Mouse (Mus musculus) embryonic fibroblast, embryonic 13.5 days (primary cell): Measurements from ENCODE around the gene Frmd6. TPM values are rescaled to one million over a fixed set of nuclear protein-coding genes. Genes with fewer than 3 reads are reported as not detected.

Experiments used
- H3K27ac ChIP-seq: 2 replicates; pipeline ENCODE4 v1.5.1; 2012; ENCODE audit warnings: low read length, control low read depth, inconsistent platforms; ENCODE audit not compliant: insufficient read depth
- H3K4me1 ChIP-seq: 2 replicates; pipeline ENCODE4 v1.6.1; 2011; ENCODE audit warnings: low read length; ENCODE audit not compliant: control insufficient read depth, insufficient read depth
- H3K4me3 ChIP-seq: 2 replicates; pipeline ENCODE4 v1.5.1; 2011; ENCODE audit warnings: mild to moderate bottlenecking, control low read depth, low read length; ENCODE audit not compliant: insufficient read depth
- CTCF ChIP-seq: IDR thresholded peaks from 2 replicates; pipeline ENCODE4 v1.5.1; 2011; ENCODE audit warnings: mild to moderate bottlenecking, control low read depth, low read length, moderate library complexity, borderline replicate concordance; ENCODE audit not compliant: insufficient read depth
- POLR2A ChIP-seq: IDR thresholded peaks from 2 replicates; pipeline ENCODE4 v1.6.1; 2011; ENCODE audit warnings: low read depth, mild to moderate bottlenecking, control low read depth, low read length, moderate library complexity
- polyA plus RNA-seq: library from polyadenylated mRNA; stranded (reverse); fragments of >200 nt; gene quantifications from 2 replicates; pipeline ENCODE4 v1.2.4, GENCODE M21; 2011; ENCODE audit warnings: low read depth; ENCODE audit not compliant: missing spikeins, insufficient read length

Gene Frmd6
- polyA plus RNA-seq, 1 experiment = 113 TPM

DNA sequence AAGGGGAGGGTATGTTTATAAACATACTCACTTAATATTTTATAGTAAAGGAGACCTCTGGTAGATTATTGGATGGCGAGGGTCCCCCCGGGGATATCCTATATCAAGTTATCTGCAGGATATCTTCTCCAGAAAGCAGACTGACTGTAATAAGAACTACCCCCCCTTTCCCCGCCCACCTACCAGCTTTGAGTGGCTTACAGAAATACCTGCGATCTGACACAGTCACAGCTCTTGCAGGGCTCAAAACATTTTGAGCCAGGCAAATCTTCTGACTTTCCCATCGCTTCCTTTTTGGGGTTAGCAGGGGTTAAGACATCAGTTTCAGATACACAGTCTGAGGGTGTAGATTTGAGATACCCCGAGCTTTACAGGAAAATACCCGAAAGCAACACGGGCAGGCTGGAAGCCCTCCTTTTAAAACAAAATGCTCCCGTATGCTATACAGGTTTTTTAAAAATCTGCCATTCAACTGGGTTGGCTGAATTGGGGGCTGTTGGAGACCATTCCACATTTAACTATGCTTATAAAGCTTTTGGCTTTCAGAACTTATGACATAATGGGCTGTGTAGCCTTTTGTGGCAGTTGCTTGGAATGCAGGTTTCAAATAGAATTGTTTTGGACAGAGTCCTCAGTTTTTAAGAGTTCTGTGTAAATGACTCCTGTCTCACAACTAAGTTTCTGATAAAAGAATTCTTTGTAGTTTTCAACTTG, 2.0 kb downstream of the Frmd6 start:
- peaks cover 21% of the 10 kb centered on the region for H3K4me1 ChIP-seq
- H3K27ac ChIP-seq = peak overlapping the region; percentile 75
- no peak for TF ChIP-seq POLR2A
- TF ChIP-seq CTCF = no peak
- peak overlapping the region; percentile 93 for H3K4me3 ChIP-seq

DNA sequence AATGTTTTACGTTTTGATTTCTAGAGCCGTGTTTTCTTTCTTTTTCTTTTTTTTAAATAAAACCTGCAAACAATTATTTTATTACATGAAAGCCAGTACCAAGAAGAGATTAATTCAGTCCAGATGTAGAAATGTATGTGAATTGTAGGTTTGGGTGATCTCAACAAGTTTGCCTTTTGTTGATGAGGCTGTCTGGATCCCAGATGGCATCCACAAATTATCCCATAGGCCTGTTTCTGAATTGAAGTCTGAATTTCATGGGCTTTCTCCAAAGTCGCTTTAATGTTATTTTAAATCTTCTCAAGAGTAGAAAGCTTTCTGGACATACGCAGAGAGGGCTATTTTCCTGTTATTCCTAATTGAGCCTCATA, 2.6 kb downstream of the Frmd6 start:
- H3K27ac ChIP-seq = peak overlapping the region; percentile 39
- no peak for TF ChIP-seq POLR2A

GRCm38 (mm10) chr12:70830982-70831566, 5.8 kb downstream of the Frmd6 start:
- TF ChIP-seq POLR2A = 0 out of 2 replicates have a peak, but pooled peaks have one; percentile 7
- no peak for TF ChIP-seq CTCF
- H3K4me1 ChIP-seq = peaks cover 26% of the 10 kb centered on the region
- H3K4me3 ChIP-seq = no peak overlapping the region
- H3K27ac ChIP-seq = peak overlapping the region; percentile 54

More for the DNA sequence above, 2.6 kb downstream of the Frmd6 start:
- H3K4me1 ChIP-seq = peaks cover 21% of the 10 kb centered on the region
- H3K4me3 ChIP-seq = peak overlapping the region; percentile 93

GRCm38 (mm10) chr12:70832216-70832998, 7.1 kb downstream of the Frmd6 start:
- Histone ChIP-seq H3K4me3 (no peak overlapping the region), H3K27ac (no peak overlapping the region), H3K4me1 (peaks cover 26% of the 10 kb centered on the region)
- TF ChIP-seq CTCF = no peak
- no peak for TF ChIP-seq POLR2A

- no peak overlapping the region for H3K27ac ChIP-seq
- TF ChIP-seq CTCF = no peak
- TF ChIP-seq POLR2A = no peak
- no peak overlapping the region for H3K4me3 ChIP-seq
- H3K4me1 ChIP-seq = peaks cover 26% of the 10 kb centered on the region
These were observed 7.7 kb downstream of the Frmd6 start for GRCm38 (mm10) chr12:70833050-70833449.

DNA sequence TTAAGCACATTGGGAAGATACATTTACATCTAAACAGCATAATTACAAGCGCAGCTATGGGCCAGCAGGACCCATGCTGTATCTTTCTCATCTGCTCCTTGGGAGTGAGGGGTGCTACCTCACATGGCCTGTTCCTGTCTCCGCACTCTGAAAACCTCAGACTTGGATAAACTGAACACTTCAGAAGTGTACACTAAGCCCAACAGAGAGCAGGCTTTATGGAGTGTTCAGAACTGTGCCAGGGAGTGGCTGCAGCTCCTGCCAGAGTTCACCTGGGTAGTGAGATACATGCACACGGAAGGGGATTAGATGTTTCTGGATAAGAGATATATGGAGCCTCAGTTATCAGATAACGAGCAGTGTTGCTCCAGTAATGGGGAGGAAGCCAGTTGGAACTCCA, 8.7 kb downstream of the Frmd6 start:
- peaks cover 26% of the 10 kb centered on the region for H3K4me1 ChIP-seq
- TF ChIP-seq CTCF (no peak), POLR2A (no peak)

GRCm38 (mm10) chr12:70835004-70835403, 9.7 kb downstream of the Frmd6 start:
- no peak overlapping the region for H3K27ac ChIP-seq
- peaks cover 23% of the 10 kb centered on the region for H3K4me1 ChIP-seq
- no peak for TF ChIP-seq CTCF
- TF ChIP-seq POLR2A = no peak
- no peak overlapping the region for H3K4me3 ChIP-seq

More for the DNA sequence above, 8.7 kb downstream of the Frmd6 start:
- Histone ChIP-seq H3K4me3 (no peak overlapping the region), H3K27ac (no peak overlapping the region)

- TF ChIP-seq CTCF (no peak), POLR2A (no peak)
- H3K4me1 ChIP-seq = peaks cover 7% of the 10 kb centered on the region
- no peak overlapping the region for H3K4me3 ChIP-seq
- peak overlapping the region; percentile 44; the same call in 1 of the 2 replicates for H3K27ac ChIP-seq
These were observed 12.5 kb downstream of the Frmd6 start for GRCm38 (mm10) chr12:70837792-70838321.

DNA sequence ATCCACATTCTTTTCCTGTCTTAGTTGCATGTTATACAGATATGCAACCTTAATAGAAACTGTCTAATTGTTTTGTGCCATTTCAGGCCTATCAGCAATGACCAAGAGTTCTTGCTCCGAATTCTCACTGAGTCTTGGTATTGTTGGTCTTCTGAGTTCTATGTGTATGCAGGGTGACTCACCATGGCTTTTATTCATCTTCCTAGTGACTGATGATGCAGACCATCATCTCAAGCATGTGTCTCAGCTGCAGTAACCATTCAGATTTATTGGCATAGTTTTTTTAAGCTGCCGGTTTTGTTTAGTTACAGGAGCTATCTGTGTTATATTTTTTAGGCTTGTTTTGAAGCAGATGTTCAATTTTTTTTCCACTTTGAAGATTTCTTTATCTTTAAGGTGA, 20.1 kb downstream of the Frmd6 start:
- Histone ChIP-seq H3K4me3 (no peak overlapping the region), H3K27ac (no peak overlapping the region), H3K4me1 (peaks cover 13% of the 10 kb centered on the region)
- TF ChIP-seq POLR2A (no peak), CTCF (no peak)
